Mouse (Mus musculus) ES-CJ7 (cell line): ENCODE measurements around the gene Sdk1.

Experiments used
- DNase-seq: peaks from one replicate; pipeline ENCODE4 v3.0.0; 2011; ENCODE audit warnings: low read depth, low spot score

Gene Sdk1

DNA sequence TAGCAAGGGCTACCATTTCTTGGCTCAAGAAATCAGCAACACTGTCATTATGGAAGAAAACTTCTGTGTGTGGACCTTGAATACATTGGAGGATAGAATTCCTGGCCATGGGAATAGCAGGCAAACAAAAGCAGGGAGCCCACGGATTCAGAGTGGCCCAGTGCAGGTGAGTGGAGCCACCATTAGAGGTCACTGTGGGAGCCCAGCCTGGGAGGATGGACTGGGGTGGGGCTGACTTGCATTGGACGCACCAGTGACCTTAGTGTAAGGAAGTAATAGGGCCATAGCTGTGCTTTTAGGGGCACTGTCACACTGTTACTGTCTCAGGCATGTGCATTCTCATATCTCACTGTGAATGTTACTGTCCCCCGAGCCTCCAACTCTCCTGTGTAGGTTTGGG lies 1001.3 kb downstream of the Sdk1 start:
- no peak for DNase-seq

DNA sequence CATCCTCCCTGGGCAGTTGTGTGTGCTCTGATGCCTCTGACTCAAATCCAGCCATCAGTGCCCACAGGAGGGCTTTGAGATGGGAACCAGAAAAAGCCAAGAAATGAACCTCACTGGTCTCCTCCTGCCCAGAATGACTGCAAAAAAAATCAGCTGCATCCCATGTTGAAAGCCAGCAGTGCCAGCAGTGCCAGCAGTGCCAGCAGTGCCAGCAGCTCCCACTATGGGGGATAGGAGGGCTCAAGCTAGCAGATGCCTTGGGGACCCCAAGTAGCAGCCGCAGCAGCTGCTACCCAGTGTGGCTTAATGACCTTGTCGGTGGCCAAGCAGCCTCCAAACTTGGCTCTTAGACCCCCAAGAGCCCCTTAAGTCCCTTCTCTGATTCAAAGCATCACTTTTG lies 1001.8 kb downstream of the Sdk1 start:
- DNase-seq, result no peak

DNA sequence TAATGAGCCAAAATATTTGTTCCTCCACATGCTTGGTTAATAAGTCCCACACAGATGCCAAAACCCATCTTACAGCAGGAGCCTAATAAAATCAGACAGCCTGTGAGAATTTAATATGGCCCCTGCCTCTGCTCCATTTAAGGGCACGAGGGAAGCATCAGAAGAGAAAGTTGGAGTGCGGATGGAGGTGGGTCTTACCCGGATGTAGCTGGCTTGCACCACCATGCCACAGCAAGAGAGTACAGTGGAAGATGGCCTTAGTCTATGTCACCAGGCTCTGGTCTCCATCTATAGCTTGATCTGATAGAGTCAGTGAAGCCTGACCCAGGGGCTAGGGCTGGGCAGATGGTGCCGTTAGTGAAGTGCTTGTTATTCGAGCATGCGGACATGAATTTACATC lies 1014.9 kb downstream of the Sdk1 start:
- DNase-seq, result no peak

DNA sequence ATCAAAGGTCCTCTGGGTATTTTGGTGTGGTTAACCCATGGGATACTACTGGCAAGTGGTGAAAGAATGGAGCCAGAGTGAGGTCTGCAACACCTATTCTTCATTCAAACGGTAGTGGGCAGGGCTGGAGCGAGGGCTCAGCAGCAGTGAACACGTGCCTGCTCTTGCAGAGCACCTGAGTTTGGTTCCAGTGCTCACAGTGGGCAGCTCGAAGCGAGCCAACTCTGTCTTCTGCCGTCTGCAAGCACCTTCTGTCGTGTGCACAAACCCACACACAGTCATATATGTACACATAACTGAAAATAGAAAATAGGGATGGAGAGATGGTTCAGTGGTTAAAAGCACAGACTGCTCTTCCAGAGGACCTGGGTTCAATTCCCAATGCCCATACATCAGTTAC lies 1017.4 kb downstream of the Sdk1 start:
- DNase-seq, result no peak

DNA sequence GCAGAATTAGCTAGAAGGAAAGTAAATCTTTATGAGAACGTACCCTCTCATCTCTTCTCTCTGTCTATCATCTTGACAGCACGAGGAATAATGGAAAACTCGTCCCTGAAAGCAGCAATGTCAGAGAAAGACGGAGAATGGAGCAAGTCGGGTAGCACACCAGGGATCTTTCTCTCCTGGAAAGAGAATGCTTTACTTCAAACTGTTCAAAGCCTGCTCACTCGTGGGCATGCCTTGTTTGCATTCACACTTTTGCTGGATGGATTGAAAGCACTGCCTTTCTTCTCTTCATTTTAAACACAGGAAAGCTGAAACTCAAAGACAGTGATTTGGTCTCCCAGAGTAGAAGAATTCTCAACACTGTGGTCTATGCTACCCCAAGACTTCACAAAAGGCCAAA lies 1020.8 kb downstream of the Sdk1 start:
- no peak for DNase-seq
